Mouse (Mus musculus) hindbrain, postnatal 0 days (tissue): ENCODE results near the gene Ttc19. TPM values are rescaled to one million over a fixed set of nuclear protein-coding genes. Genes with fewer than 3 reads are reported as not detected.

Source experiments
- ATAC-seq: fragments of 200-750 bp; cut with Nextera tagmentation; 2 replicates; pipeline ENCODE4 v1.8.0; 2017; ENCODE audit warnings: mild to moderate bottlenecking, moderate TSS enrichment, moderate library complexity
- DNase-seq: peaks from one replicate; pipeline ENCODE4 v3.0.0-alpha.2; 2015; ENCODE audit warnings: low spot score
- H3K27ac ChIP-seq: fragments of 300-500 bp; sonication (generic); 2 replicates; pipeline ENCODE4 v1.5.1; 2014; ENCODE audit warnings: mild to moderate bottlenecking
- H3K27me3 ChIP-seq: fragments of 300-500 bp; sonication (generic); 2 replicates; pipeline ENCODE4 v1.6.1; 2014; ENCODE audit warnings: low read length, mixed read lengths; ENCODE audit not compliant: insufficient read depth
- H3K36me3 ChIP-seq: fragments of 300-500 bp; sonication (generic); 2 replicates; pipeline ENCODE4 v1.6.1; 2014; ENCODE audit warnings: low read length, mixed read lengths; ENCODE audit not compliant: insufficient read depth
- H3K4me1 ChIP-seq: fragments of 300-500 bp; sonication (generic); 2 replicates; pipeline ENCODE4 v1.6.1; 2014; ENCODE audit warnings: antibody characterized with exemption, low read length, mixed read lengths; ENCODE audit not compliant: insufficient read depth
- H3K4me2 ChIP-seq: fragments of 300-500 bp; sonication (generic); 2 replicates; pipeline ENCODE4 v1.6.1; 2014; ENCODE audit warnings: low read depth, mild to moderate bottlenecking, low read length, moderate library complexity, mixed read lengths
- H3K4me3 ChIP-seq: fragments of 300-500 bp; sonication (generic); 2 replicates; pipeline ENCODE4 v1.5.1; 2014; ENCODE audit warnings: low read length
- H3K9ac ChIP-seq: fragments of 300-500 bp; sonication (generic); replicated peaks from 2 replicates; pipeline ENCODE4 v1.6.1; 2014; ENCODE audit warnings: mild to moderate bottlenecking, low read length, moderate library complexity, mixed read lengths
- H3K9me3 ChIP-seq: fragments of 300-500 bp; sonication (generic); 2 replicates; pipeline ENCODE4 v1.6.1; 2016; ENCODE audit warnings: low read length, mixed read lengths
- CTCF ChIP-seq: IDR thresholded peaks from 2 replicates; pipeline ENCODE4 v1.5.1; 2016; ENCODE audit warnings: antibody characterized with exemption, control low read depth, low read depth
- WGBS: fragments of 180-500 bp; shearing (Covaris S2); extraction: QIAGEN DNeasy Blood & Tissue Kit; methylation state at CpG from one replicate; pipeline ENCODE4 v1.1.7; 2014; 5-methylcytosine and 5-hydroxymethylcytosine counted together
- polyA plus RNA-seq: library from polyadenylated mRNA; unstranded; fragments of >200 nt; fragmentation: Nextera tagmentation; extraction: Ambion mirVana; gene quantifications from 2 replicates; pipeline ENCODE4 v1.2.1, GENCODE M21; 2015
- total RNA-seq: library from RNA; depleted of rRNA; stranded (reverse); fragments of >200 nt; gene quantifications from 2 replicates; pipeline ENCODE4 v1.2.3, GENCODE M21; 2014

The Ttc19 gene
- total and polyA plus RNA-seq, 2 experiments from 2014 or later, result 39.0 to 43.6 TPM

DNA sequence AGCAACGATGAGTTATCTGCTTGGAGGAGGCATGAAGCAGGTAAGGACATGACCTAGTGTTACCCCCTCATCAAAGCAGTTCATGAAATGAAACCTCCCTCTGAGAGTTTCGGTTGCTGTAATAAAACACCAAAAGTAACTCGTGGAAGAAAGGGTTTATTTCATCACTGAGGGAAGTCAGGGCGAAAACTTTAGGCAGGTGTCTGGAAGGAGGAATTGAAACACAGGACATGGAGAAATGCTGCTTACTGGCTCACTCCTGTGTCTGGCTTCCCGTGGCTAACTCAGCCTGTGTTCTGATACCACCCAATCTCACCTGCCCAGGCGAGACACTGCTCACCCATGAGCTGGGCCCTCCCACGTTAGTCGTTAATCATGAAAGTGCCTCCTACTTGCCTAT is 3.7 kb downstream of the Ttc19 start:
- no peak overlapping the region for H3K27ac ChIP-seq
- H3K4me2 ChIP-seq, result no peak overlapping the region
- ATAC-seq (no peak), DNase-seq (no peak)
- no peaks in the 10 kb centered on the region for H3K27me3 ChIP-seq
- TF ChIP-seq CTCF, result no peak
- WGBS, result 92% methylated on average over 8 of the region's 8 CpGs
- H3K9me3 ChIP-seq, result no peaks in the 10 kb centered on the region
- peaks cover 14% of the 10 kb centered on the region; the same call in 1 of the 2 replicates for H3K36me3 ChIP-seq
- H3K9ac ChIP-seq, result no peak overlapping the region
- H3K4me1 ChIP-seq, result 0 out of 2 replicates have a peak, but pooled peaks cover 6% of the 10 kb centered on the region
- no peak overlapping the region for H3K4me3 ChIP-seq

DNA sequence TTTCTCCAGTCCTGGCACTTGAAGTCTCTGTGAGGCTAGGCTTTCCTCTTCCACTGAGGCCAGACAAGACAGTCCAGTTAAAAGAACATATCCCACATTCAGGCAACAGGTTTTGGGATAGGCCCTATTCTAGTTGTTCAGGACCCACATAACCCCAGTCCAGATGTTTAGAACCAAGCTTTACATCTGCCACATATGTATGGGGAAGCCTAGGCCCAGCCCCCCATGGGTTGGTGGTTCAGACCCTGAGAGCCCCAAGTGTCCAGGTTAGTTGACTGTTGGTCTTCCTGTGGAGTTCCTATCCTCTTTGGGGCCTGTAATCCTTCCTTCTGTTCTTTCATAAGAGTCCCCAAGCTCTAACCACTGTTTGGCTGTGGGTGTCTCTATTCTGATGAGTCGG is 6.4 kb downstream of the Ttc19 start:
- Histone ChIP-seq H3K9ac (no peak overlapping the region), H3K36me3 (peaks cover 18% of the 10 kb centered on the region; the same call in 1 of the 2 replicates)

DNA sequence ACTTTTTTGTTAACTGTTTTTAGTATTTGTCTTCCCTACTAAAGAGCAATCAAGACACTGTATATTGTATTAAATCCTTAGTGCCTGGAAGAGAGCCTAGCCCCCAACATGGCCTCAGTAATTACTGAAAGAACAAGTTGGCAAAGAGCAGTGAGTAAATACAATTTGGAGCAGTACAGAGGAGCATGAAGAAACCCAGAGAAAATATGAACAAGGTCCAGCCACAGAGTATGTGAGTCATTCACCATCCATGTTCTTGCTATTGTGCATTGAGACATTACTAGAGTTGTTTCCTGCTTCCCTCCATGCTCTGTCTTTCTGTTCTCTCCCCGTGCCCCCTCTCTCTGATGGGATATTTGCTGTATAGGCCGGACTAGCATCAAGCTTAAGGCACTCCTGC is 12.8 kb downstream of the Ttc19 start:
- Histone ChIP-seq H3K9ac (no peak overlapping the region; the same call in 1 of the 2 replicates), H3K4me2 (no peak overlapping the region), H3K27me3 (no peaks in the 10 kb centered on the region), H3K4me3 (no peak overlapping the region), H3K9me3 (no peaks in the 10 kb centered on the region), H3K36me3 (peaks cover 14% of the 10 kb centered on the region; the same call in 1 of the 2 replicates), H3K27ac (no peak overlapping the region), H3K4me1 (no peaks in the 10 kb centered on the region)
- 89% methylated on average over 2 of the region's 2 CpGs for WGBS
- ATAC-seq (no peak), DNase-seq (no peak)
- no peak for TF ChIP-seq CTCF

More for the DNA sequence above, 6.4 kb downstream of the Ttc19 start:
- Histone ChIP-seq H3K4me1 (no peaks in the 10 kb centered on the region), H3K27me3 (no peaks in the 10 kb centered on the region), H3K27ac (no peak overlapping the region), H3K9me3 (no peaks in the 10 kb centered on the region), H3K4me3 (no peak overlapping the region), H3K4me2 (no peak overlapping the region)
- no peak for TF ChIP-seq CTCF
- DNase-seq (no peak), ATAC-seq (no peak)
- WGBS, result 88% methylated on average over 1 of the region's 1 CpGs

DNA sequence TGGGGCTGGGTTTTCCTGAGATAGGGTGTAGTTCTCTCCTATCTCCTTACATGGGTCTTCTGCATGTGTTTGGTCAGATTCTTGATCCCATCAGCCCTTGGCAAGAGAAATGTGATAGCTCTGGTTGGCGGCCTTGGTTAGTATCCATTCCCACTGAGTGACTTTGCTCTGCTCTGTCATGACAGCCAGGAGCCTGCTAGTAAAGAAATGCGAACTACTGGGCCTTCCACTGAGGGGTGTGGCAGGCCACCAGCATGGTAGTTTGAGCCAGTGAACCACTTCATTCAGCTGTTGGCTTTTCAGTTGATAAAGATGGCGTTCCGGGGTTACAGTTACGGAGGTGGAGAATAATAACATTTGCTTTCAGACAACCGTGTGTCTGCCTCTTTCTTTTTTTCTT is 17.6 kb downstream of the Ttc19 start:
- Histone ChIP-seq H3K27me3 (no peaks in the 10 kb centered on the region), H3K4me3 (no peak overlapping the region), H3K9me3 (no peaks in the 10 kb centered on the region), H3K36me3 (peaks cover 4% of the 10 kb centered on the region; the same call in 1 of the 2 replicates), H3K9ac (no peak overlapping the region), H3K27ac (no peak overlapping the region), H3K4me2 (no peak overlapping the region), H3K4me1 (no peaks in the 10 kb centered on the region)
- WGBS, result 83% methylated on average over 6 of the region's 6 CpGs
- no peak for TF ChIP-seq CTCF
- DNase-seq (no peak), ATAC-seq (no peak)

DNA sequence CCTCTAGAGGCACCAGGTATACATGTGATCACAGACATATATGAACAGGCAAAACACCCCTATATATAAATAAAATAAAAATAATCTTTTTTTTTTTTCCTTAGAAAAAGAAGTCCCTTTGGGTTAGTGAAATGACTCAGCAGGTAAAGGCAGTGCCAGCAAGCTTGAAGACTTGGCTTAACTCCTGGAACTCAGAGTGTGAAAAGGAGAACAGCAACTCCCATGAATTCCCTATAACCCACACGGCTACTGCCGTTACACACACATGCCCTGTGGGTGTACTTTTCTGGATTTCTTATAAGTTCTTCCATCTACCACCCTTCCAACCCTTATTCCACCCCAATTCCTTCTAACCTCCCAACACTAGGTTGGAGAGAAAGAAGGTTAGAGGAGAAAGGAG is 24.6 kb downstream of the Ttc19 start:
- Histone ChIP-seq H3K9ac (no peak overlapping the region), H3K4me3 (no peak overlapping the region), H3K27me3 (no peaks in the 10 kb centered on the region), H3K27ac (no peak overlapping the region), H3K4me1 (no peaks in the 10 kb centered on the region), H3K9me3 (no peaks in the 10 kb centered on the region), H3K36me3 (peaks cover 19% of the 10 kb centered on the region), H3K4me2 (no peak overlapping the region)
- TF ChIP-seq CTCF, result no peak
- WGBS, result 91% methylated on average over 2 of the region's 2 CpGs
- ATAC-seq (no peak), DNase-seq (no peak)

DNA sequence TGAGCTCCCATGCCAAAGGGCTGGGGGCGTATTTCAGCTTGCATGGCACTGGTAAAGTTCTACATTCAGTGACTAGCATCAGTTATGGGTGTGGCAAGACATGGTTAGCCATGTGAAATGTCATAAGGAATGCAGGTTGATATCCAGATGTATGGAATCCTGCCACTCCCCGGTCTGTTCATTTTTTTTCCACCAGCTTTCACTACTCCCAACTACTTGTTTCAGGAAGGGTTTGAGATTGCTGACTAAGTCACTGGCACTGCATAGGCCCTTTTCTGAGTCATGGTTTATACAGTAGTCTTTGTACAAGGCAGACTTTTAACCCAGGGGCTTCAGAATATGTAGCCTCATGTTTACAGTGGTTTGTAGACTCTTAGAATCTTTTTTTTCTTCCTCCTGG is 28.0 kb downstream of the Ttc19 start:
- Histone ChIP-seq H3K9ac (no peak overlapping the region), H3K4me3 (no peak overlapping the region), H3K36me3 (peaks cover 36% of the 10 kb centered on the region), H3K4me1 (no peaks in the 10 kb centered on the region), H3K9me3 (no peaks in the 10 kb centered on the region), H3K4me2 (no peak overlapping the region), H3K27ac (no peak overlapping the region), H3K27me3 (no peaks in the 10 kb centered on the region)
- no peak for ATAC-seq
- TF ChIP-seq CTCF, result no peak
- WGBS, result 96% methylated on average over 2 of the region's 2 CpGs
- DNase-seq, result no peak

DNA sequence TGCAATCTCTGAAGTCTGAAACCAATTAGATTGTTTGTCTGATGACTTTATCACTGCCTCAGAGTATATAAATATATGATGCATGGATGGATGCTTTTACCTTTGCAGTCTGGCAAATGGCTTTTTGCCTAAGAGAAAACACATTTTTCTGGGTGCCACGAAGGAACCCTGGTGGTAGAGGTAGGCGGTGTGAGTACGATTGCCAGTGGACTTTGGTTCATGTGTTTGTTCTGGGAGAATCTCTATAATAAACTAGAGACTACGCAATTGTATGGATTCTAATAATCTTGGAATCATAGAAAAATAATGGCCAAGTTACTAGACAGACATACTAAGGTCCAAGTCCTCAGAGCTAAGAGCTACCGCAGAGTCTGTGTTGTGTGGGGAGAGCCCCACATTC is 33.7 kb downstream of the Ttc19 start:
- WGBS, result 95% methylated on average over 5 of the region's 5 CpGs
- no peak overlapping the region for H3K4me3 ChIP-seq
- no peak overlapping the region for H3K9ac ChIP-seq
- no peak for DNase-seq
- H3K9me3 ChIP-seq, result no peaks in the 10 kb centered on the region
- TF ChIP-seq CTCF, result no peak
- H3K27me3 ChIP-seq, result no peaks in the 10 kb centered on the region
- no peak for ATAC-seq
- H3K36me3 ChIP-seq, result peaks cover 62% of the 10 kb centered on the region
- no peak overlapping the region for H3K27ac ChIP-seq
- H3K4me1 ChIP-seq, result no peaks in the 10 kb centered on the region
- no peak overlapping the region for H3K4me2 ChIP-seq
